Mouse (Mus musculus): Measurements from ENCODE around the gene Abhd16a.

GRCm38 (mm10) chr17:35050126-35050750, 38.8 kb upstream of the Abhd16a start:
- no peak for TF ChIP-seq CTCF (IDR thresholded peaks at IDR 0.05; ENCODE audit: low read depth, low read length)
- TF ChIP-seq POLR2AphosphoS5 (IDR thresholded peaks at IDR 0.05; ENCODE audit: insufficient replicate concordance, low read depth, low read length): no peak
- TF ChIP-seq GATA1 (IDR thresholded peaks at IDR 0.05; ENCODE audit: borderline replicate concordance, low read length): no peak
- no peak for TF ChIP-seq TAL1 (conservative IDR thresholded peaks at IDR 0.05; ENCODE audit: low read depth, low read length)

All from G1E (cell line).